Mouse (Mus musculus): Measurements from ENCODE around the gene Pxdn. TPM values are rescaled to one million over a fixed set of nuclear protein-coding genes. Genes with fewer than 3 reads are reported as not detected.

The Pxdn gene
- total RNA-seq, 1 experiment from 2014 or later, result not detected

DNA sequence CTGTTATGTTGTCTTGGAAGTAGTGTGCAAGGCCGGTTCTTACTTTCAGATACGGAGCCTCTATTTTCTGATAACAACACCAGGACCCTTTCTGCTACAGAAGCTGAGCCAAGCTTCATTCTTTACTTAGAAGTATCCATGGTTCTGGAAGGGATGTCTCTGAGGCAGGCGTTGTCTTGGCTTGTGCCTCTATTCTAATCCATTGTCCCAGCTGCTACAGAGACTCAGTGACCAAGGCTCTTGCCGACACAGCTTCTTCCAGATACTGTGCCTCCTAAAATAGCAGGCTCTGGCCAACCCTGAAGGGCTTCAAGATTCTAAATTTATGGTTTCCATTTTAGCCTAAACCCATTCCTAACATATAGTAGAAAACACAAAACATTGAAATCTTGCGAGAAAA is 71.3 kb downstream of the Pxdn start:
- ATAC-seq (ENCODE audit: extremely low read depth, insufficient number of reproducible peaks, low FRiP score, poor library complexity, severe bottlenecking), result no peak

DNA sequence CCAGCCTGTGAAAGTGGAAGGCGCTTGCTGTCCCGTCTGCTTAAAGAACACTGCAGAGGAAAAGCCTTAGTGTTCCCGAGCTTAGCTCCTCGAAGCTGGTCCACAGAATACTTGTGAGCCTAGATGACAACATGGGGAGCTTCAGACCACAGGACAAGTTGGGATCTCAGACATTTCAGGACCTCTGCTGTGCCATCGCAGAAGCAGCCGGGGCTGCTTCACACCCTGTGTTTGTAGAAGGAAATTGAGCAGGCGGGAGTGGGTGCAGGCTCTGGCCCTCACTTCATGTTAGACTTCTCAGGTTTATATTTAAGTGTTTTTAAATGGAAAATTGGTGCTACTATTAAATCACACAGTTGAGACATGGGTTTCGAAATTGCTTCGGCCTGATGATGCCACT is 78.1 kb downstream of the Pxdn start:
- no peak for ATAC-seq (ENCODE audit: extremely low read depth, insufficient number of reproducible peaks, low FRiP score, poor library complexity, severe bottlenecking)

DNA sequence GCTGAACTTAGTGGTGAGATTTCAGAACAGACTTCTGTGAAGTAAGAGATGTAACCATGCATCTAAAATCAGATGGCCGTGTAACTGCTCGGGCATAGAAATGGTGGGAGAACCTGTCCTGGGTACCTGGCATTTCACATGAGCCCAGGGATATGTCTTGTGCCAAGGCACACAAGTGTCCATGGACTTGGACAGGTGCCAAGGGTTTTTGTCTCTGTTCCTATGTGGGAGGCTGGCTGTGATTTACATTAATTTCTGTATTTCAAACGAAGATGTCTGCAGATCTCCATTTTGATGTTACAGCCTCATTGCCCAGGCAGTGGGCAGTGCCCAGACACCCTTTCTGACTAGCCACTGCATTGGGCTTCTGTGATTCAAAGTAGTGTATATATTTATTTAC is 79.7 kb downstream of the Pxdn start:
- ATAC-seq (ENCODE audit: extremely low read depth, insufficient number of reproducible peaks, low FRiP score, poor library complexity, severe bottlenecking), result no peak

DNA sequence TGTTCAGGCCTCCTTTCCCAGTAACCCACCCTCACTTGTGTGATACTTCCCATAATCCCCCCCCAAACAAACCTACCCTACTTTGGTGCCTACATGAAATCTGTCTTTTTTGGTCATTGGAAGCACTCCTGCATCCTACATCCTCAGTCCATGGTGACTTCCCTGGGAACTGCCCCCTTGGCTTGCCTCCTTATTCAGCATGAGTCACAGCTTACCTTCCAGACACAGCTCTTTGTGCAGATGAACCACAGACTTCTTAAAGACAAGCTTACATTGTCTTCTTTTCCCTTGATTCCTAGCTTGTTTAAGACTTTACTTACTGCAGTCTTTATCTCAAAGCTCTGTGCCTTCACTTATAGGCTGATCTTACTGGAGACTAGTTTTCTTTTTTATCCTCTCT is 83.0 kb downstream of the Pxdn start:
- no peak for ATAC-seq (ENCODE audit: extremely low read depth, insufficient number of reproducible peaks, low FRiP score, poor library complexity, severe bottlenecking)

DNA sequence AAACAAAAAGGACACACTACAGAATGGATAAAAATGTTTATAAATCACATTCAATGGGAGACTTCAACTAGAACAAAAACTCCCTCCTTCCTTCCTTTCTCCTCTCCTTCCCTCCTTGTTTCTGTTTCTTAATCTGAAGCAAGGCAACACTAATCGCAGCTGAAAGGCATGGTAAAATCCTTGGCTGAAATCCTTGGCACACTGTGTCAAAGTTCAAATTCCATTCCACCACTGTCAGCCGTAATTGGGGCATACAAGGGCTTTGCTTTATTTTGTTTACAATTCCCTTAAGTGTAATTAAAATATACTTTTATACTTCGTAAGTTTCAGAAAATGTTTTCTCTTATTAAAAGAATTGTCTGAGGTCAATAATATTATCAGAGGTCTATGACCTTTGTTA is 86.1 kb downstream of the Pxdn start:
- ATAC-seq (ENCODE audit: extremely low read depth, insufficient number of reproducible peaks, low FRiP score, poor library complexity, severe bottlenecking), result no peak

DNA sequence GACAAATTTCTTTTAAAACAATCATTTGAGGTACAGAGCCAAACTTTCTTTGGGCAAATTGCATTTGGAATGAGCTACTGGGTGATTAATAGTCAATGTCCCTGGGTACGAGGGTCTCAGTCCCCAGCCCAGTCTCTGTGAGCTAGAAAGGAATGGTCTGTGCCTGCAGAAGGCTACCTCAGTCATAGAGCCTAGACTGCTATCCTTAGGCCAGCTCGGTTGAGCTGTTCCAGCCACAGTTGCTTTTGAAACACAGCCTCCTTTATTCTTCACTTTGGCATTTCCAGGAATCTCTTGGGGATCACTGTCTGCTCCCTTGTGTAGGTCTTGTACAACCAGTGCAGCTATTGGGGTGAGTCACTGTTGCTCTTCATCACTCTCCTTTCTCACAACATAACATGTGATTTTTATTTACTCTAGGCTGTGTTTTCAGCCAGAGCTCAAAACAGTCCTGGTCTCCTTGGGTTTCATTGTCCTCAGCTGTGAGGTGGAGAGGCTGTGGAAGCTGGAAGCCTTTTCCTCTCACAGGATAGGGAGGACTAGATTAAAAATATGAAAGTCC is 86.9 kb downstream of the Pxdn start:
- ATAC-seq (ENCODE audit: extremely low read depth, insufficient number of reproducible peaks, low FRiP score, poor library complexity, severe bottlenecking), result no peak

DNA sequence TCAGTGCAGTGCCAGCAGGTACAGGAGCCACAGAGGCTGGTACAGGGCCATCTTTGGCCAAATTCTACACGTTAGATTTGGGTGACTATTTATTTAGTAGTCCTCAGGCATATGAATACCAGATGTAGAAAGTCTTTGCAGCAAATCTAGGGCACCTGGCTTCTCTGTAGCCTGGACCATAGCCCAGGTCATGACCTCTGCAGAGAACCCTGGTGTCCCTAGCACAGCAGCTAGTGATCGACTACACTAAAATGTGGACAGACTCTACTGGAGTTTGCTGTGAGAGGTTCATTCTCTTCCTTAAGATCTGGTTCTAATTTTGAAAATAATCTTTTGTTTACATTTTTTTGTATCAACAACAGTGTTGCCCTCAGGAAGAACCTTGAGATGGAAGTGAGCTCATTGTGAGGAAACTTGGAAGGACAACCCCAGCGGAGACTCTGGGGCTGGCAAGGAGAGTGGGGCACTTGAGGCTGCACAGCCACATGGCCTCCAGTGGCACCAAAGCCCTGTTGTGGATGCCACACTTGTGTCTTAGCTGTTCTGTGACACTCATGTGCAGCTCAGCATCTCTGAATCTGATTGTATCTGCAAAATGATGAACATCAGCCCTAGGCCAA is 90.4 kb downstream of the Pxdn start:
- ATAC-seq (ENCODE audit: extremely low read depth, insufficient number of reproducible peaks, low FRiP score, poor library complexity, severe bottlenecking), result no peak

DNA sequence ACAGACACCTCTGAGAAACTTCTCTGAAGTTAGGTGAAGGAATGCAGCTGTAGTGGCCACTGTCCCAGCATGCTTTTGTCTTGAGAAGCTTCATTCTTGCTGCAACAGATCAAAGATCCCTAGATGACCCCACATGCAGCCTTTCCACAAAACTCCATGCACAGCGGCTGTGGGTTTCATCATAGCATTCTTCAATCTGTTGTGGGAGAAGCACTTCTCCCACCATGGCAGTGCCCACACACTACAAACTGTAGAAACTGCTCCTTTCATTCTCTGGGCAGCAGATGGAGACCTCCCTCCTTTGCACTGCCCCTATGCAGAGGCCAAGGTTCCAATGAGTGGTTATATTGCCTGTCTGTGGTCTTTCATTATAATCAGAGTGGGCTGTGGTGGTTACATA is 91.7 kb downstream of the Pxdn start:
- ATAC-seq (ENCODE audit: extremely low read depth, insufficient number of reproducible peaks, low FRiP score, poor library complexity, severe bottlenecking), result no peak

DNA sequence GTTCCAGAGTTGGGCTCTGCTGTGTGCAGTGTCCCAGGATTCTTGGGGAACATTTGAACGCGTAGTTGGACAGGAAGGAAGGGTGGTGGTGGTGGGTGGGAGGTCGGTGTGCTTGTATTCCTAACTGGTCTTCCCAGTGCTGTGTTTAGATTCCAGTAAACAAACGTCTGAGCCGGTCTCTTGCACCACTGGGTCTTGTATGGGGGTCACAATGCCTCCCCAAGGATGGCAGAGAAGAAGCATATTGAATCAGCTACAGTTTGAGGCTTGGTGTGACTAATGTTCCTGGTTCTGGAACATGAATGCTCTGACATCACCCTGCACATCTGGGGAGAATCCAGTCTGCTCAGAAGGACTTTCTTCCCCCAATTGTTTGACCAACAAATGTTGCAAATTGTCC is 93.2 kb downstream of the Pxdn start:
- ATAC-seq (ENCODE audit: extremely low read depth, insufficient number of reproducible peaks, low FRiP score, poor library complexity, severe bottlenecking), result no peak

DNA sequence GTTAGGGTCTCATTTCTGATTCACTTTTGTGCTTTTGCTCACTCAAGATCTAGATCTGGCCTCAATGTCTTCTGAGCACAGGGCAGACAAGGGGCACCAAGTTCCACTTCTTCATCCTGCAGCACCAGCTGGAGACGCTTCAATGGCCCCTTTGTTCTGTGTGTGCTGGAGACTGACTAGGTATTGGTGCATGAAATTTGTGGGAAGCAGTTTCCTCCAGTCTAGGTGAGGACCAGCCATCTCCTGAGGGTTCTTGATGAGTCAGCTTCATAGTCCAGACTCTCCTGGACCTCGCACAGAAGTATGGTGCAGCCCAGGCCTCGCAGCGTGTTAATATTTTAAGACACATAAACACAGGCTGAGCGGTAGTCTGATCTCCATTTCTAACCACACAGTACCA is 97.3 kb downstream of the Pxdn start:
- ATAC-seq (ENCODE audit: extremely low read depth, insufficient number of reproducible peaks, low FRiP score, poor library complexity, severe bottlenecking), result no peak

DNA sequence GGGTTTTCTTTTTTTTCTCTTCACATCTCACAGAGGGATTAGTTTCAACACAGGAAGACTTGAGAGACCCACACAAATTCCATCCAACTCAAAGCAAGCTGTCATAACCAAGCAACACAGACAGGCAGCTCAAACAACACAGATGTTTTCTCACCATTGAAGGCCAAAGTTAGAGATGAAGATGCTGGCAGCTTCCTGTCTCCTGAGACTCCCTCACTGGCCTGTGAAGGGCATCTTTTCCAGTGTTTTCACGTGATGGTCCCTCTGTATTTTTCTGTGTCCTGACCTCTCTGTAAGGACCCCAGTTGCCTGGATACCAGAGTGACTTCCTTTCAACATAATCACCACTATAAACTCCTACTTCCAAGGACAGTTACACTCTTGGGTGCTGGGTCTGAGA is 98.0 kb downstream of the Pxdn start:
- no peak for ATAC-seq (ENCODE audit: extremely low read depth, insufficient number of reproducible peaks, low FRiP score, poor library complexity, severe bottlenecking)

DNA sequence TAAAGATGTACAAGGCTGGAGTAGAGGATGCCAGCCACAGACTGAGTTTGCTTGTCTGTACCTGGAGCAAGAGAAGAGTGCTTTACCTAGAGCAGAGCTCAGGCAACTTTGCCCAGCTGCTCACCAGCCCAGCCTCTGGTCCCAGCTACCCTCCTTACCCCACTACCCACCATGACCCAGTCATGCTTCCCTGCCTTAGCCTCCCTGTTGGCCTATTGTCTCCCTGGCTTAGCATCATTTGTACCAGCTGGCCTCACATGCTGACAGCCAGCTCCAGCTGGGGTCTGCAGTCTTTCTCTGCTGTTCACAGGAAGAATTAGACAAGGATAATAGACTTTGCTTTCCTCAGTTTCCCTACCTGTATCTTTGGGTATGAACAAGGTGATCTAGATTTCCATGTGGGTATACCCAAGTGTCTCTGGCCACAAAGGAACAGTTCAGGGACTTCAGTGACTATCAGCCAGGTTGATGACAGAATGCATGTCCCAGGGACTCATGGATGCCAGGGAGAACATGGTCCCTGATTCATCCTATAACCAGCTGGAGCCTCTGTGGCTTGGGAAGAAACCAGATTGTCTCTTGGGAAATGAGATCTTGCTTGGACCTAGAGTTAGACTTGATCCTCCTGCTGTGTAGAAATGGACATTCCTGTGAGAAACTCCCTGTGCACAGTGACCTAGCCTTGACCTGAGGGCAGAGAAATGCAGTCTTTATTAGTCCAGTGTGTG is 98.6 kb downstream of the Pxdn start:
- ATAC-seq (ENCODE audit: extremely low read depth, insufficient number of reproducible peaks, low FRiP score, poor library complexity, severe bottlenecking), result no peak

DNA sequence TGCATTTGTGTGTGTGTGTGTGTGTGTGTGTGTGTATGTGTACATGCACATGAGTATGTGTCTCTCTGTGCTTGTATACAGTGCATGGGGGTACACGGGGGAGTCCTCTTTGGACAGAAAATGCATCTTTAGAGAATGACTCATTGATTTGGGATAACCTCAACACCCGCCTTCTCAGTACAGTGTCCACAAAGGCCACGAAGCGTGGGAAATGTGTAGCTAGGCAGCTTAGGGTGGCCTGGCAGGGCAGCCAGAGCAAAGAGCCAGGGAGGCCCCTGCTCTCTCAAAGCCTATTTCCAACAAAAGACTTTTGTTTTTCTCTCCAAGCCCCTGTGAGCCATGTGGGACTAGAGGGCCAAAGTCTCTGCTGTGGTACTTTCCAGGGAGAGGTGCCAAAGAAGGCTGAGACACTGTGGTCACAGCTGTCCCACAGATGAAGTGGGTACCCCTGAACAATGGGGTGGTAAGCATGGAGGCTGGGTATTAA is 99.2 kb downstream of the Pxdn start:
- ATAC-seq (ENCODE audit: extremely low read depth, insufficient number of reproducible peaks, low FRiP score, poor library complexity, severe bottlenecking), result no peak

DNA sequence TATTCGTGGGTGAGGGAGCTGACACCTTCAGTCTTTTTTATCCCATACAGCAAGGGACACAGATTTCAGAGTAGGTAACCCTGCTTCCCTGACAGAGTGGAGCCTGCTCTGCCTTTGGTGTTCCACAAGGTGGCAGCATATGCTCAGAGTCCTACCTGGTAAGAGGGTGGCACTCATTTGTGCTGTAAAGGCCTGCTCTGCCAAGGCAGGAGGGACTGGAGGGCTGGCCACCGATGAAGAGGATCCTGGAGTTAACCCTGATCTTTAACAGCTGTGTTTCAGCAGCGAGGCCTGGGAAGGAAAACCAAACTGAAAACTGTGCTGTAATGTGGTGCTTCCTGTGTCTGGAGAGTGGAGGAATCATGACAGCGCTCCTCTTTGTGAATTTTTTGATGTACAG is 102.2 kb downstream of the Pxdn start:
- no peak for ATAC-seq (ENCODE audit: extremely low read depth, insufficient number of reproducible peaks, low FRiP score, poor library complexity, severe bottlenecking)

DNA sequence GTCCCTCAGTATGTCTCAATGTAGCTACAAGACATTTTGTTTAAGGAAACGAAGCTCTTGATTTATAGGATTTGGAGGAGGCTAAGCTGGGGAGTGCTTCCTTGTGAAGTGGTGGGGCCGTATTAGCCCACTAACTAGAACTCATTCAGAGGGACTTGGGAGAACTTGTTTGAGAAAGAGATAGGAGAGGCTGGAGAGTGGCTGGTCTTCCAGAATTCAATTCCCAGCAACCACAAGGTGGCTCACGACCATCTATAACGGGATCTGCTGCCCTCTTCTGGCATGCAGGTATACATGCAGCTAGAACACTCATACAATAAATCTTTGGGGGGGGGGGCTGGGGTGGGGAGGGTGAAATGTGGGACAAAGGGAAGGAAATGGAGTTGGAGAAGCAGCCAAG is 102.7 kb downstream of the Pxdn start:
- ATAC-seq (ENCODE audit: extremely low read depth, insufficient number of reproducible peaks, low FRiP score, poor library complexity, severe bottlenecking), result no peak

DNA sequence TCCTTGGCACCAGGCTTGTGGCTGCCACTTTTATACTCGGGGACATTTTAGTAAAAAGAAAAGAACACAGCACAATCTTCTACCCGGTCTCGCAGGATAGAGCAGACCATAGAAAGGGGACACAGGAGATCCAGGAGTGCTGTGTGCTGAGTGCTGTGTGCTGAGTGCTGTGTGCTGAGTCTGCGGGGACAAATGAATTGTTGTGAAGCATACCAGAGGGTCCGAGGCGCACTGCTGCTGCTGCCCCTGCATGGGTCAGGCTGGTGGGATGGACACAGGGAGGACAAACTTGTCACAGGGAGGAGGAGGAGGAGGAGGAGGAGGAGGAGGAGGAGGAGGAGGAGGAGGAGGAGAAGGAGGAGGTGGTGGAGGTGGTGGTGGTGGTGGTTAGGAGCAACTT is 111.4 kb downstream of the Pxdn start:
- no peak for ATAC-seq (ENCODE audit: extremely low read depth, insufficient number of reproducible peaks, low FRiP score, poor library complexity, severe bottlenecking)

DNA sequence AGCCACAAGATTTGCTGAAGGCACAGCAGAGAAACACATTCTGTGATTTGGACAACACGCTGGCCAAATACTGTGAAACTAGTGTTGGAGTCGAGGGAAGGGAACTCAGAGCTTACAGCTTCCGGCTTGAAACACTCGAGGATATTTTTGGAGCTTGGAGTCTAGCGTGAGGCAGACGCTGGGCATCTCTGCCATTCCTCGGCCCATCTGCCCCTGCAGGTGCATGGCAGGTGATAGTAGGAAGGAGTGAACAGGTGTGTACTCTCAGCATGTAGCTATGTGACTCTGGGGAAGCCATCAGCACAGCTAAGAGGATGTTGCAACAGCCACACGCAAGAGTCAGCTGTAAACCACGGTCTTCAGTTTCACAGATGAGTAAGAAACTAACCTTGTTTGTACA is 112.4 kb downstream of the Pxdn start:
- no peak for ATAC-seq (ENCODE audit: extremely low read depth, insufficient number of reproducible peaks, low FRiP score, poor library complexity, severe bottlenecking)

DNA sequence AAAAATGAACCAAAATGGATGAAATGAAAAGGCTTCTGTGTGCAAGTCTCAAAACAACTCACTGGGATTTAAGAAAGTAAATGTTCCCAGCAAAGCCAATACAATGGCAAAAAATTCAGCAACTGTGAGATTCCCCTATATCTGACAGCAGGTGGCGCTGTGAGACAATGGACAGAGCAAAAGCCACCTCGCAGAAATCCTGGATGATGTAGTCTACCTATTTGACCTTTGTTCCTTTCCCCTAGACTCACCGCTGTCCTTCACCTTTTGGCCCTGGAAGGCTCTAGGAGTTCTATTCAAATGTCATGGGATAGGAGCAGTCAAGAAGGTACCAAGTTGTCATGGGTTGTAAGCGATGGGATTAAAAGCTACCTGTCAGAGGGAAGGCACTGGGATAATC is 112.8 kb downstream of the Pxdn start:
- no peak for ATAC-seq (ENCODE audit: extremely low read depth, insufficient number of reproducible peaks, low FRiP score, poor library complexity, severe bottlenecking)

DNA sequence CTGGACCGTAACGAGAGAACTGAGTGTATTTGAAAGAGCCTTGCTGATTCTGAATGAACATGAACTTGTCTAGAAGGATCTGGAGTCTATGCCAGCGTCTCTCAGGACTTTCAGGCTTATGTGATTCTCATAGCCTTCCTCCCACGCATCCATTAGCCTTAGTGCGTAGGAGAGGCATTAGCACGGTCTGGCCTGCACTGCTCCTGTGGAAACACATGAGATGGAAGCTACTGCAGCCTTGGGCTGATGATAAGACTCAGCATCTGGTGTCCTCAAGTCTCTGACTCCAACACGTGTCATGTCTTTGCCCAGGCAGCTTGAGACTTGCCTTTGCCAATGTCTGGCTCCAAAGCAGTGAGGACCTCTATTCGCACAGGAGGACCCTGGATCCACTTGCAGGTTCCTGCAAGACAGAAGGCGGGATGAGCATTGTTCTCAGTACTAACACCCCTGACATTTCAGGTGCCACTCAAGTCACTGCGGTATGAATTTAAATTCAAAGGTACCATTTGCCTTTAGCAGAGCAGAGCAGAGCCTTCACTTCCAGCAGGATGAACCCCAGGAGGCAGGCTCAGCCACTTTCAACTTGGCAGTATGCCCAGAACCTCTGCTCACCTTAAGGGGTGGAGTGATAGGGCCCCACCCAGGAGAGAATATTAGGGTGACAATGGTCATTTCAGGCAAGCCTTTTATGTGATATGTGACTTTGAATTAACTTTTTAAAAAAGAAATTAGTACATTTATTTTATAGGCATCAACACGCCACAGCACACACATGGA is 117.5 kb downstream of the Pxdn start:
- no peak for ATAC-seq (ENCODE audit: extremely low read depth, insufficient number of reproducible peaks, low FRiP score, poor library complexity, severe bottlenecking)

DNA sequence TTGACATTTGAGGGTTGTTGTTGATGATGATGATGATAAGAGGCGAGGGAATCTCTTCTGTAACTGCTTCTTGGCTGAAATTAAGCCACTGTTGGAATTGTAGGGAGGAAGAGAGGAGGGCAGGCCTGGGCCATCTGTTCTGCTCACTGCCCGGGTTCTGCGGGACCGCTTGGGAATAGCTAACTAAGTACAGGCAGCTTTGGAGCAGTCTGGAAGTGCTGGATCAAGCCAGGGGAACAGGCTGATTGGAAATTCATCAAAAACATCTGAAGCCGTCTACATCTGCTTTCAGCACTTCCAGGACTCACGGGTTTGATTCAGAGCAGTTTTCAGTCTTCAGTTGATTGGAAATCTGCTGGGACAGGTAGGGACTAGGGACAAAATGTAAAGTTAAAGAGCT is 120.6 kb downstream of the Pxdn start:
- ATAC-seq (ENCODE audit: extremely low read depth, insufficient number of reproducible peaks, low FRiP score, poor library complexity, severe bottlenecking), result no peak

Data from neutrophil, adult 5-6 weeks (primary cell).